Mouse (Mus musculus) spleen, adult 2 months (tissue): ENCODE results near the gene Zdhhc12.

ENCODE experiments used
- CTCF ChIP-seq: fragments of 200-500 bp; IDR thresholded peaks from 2 replicates; pipeline ENCODE4 v1.5.1; 2011; ENCODE audit warnings: mild to moderate bottlenecking, inconsistent platforms; ENCODE audit not compliant: insufficient read depth, insufficient read length, insufficient replicate concordance; ENCODE audit errors: extremely low read depth
- POLR2A ChIP-seq: fragments of 200-500 bp; IDR thresholded peaks from 2 replicates; pipeline ENCODE4 v1.6.1; 2011; ENCODE audit warnings: low read depth, low read length, inconsistent platforms

DNA sequence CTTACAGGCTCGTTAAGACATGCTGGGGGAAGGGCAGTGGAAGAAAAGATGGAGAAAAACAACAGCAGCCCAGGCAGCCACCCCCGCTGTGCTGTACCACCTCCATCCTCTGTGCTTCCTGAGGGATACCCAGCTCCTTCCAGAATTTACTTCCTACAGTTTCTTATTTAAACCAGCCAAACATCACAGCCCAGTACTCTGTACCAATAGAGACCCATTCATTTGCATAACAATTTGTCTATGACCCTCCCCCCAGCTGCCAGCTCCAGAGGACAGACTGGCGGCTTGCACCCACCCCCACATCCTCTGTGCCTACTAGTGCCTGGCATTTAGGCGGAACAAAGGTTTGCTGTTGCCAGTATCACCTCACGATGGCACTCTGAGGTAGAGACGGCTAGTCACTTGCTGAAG lies 26.2 kb upstream of the Zdhhc12 start:
- peak; percentile 17; the same call in 1 of the 2 replicates for TF ChIP-seq CTCF
- no peak for TF ChIP-seq POLR2A
